Mouse (Mus musculus) forebrain, embryonic 15.5 days (tissue): ENCODE results near the gene Tjp3. TPM values are rescaled to one million over a fixed set of nuclear protein-coding genes. Genes with fewer than 3 reads are reported as not detected.

Experiments
- ATAC-seq: fragments of 200-750 bp; cut with Nextera tagmentation; replicated peaks from 2 replicates; pipeline ENCODE4 v1.8.0; 2017; ENCODE audit warnings: mild to moderate bottlenecking, moderate TSS enrichment, moderate library complexity
- H3K27ac ChIP-seq: fragments of 300-500 bp; sonication (generic); replicated peaks from 2 replicates; pipeline ENCODE4 v1.5.1; 2015; ENCODE audit warnings: mild to moderate bottlenecking, inconsistent platforms
- H3K27me3 ChIP-seq: fragments of 300-500 bp; sonication (generic); 2 replicates; pipeline ENCODE4 v1.6.1; 2015; ENCODE audit warnings: inconsistent platforms
- H3K36me3 ChIP-seq: fragments of 300-500 bp; sonication (generic); 2 replicates; pipeline ENCODE4 v1.6.1; 2015; ENCODE audit warnings: mild to moderate bottlenecking, inconsistent platforms
- H3K4me1 ChIP-seq: fragments of 300-500 bp; sonication (generic); 2 replicates; pipeline ENCODE4 v1.6.1; 2015; ENCODE audit warnings: inconsistent platforms
- H3K4me2 ChIP-seq: fragments of 300-500 bp; sonication (generic); replicated peaks from 2 replicates; pipeline ENCODE4 v1.6.1; 2015; ENCODE audit warnings: mild to moderate bottlenecking, inconsistent platforms
- H3K4me3 ChIP-seq: fragments of 300-500 bp; sonication (generic); 2 replicates; pipeline ENCODE4 v1.5.1; 2015; ENCODE audit warnings: mild to moderate bottlenecking, inconsistent platforms
- H3K9ac ChIP-seq: fragments of 300-500 bp; sonication (generic); replicated peaks from 2 replicates; pipeline ENCODE4 v1.6.1; 2015; ENCODE audit warnings: mild to moderate bottlenecking, inconsistent platforms
- H3K9me3 ChIP-seq: fragments of 300-500 bp; sonication (generic); 2 replicates; pipeline ENCODE4 v1.6.1; 2016; ENCODE audit warnings: inconsistent platforms
- WGBS: fragments of 180-500 bp; shearing (Covaris S2); methylation state at CpG from one replicate; pipeline ENCODE4 v1.1.7; 2015; ENCODE audit warnings: mixed read lengths; 5-methylcytosine and 5-hydroxymethylcytosine counted together
- polyA plus RNA-seq: library from polyadenylated mRNA; unstranded; fragments of >200 nt; fragmentation: Nextera tagmentation; extraction: Ambion mirVana; gene quantifications from 2 replicates; pipeline ENCODE4 v1.2.1, GENCODE M21; 2015

Tjp3 gene
- polyA plus RNA-seq, 1 experiment from 2014 or later: 8.5 TPM

DNA sequence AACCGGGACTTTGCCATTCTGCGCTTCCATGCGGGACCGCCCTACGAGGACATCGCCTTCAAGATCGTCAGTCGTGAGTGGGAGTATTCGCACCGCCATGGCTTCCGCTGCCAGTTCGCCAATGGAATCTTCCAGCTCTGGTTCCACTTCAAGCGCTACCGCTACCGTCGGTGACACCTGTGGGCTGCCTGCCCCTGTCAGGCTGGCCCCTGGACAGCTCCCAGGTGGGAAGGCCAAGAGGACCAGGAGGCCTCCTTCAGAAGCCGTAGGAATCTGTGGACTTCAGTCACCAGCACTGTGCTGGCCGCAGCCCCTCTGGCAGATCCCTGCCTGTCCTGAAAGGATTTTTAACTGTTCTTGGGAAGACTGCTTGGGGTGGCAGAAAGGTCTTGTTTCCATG, 34.4 kb upstream of the Tjp3 start:
- peaks cover 50% of the 10 kb centered on the region for H3K36me3 ChIP-seq
- peaks cover 13% of the 10 kb centered on the region for H3K4me1 ChIP-seq
- 93% methylated on average over 18 of the region's 18 CpGs for WGBS
- H3K27ac ChIP-seq: no peak overlapping the region
- no peak for ATAC-seq
- H3K27me3 ChIP-seq: no peaks in the 10 kb centered on the region; the same call in 1 of the 2 replicates
- no peak overlapping the region for H3K9ac ChIP-seq
- H3K4me3 ChIP-seq: no peak overlapping the region
- H3K4me2 ChIP-seq: no peak overlapping the region
- no peaks in the 10 kb centered on the region for H3K9me3 ChIP-seq

DNA sequence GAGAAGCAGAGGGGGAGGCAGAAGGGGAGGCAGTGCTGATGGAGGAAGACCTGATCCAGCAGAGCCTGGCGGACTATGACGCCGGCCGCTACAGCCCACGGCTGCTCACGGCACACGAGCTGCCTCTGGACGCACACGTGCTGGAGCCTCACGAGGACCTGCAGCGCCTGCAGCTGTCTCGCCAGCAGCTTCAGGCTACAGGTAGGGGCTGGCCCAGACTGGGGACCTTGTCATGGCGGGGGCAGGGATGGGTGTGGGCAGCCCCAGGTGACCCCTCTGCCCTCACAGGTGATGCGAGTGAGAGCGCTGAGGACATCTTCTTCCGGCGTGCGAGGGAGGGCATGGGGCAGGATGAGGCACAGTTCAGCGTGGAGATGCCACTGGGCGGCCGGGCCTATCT, 33.8 kb upstream of the Tjp3 start:
- H3K9ac ChIP-seq: no peak overlapping the region
- peaks cover 50% of the 10 kb centered on the region for H3K36me3 ChIP-seq
- ATAC-seq: no peak
- no peaks in the 10 kb centered on the region for H3K27me3 ChIP-seq
- 94% methylated on average over 21 of the region's 21 CpGs for WGBS
- H3K4me1 ChIP-seq: peaks cover 13% of the 10 kb centered on the region
- no peak overlapping the region for H3K4me3 ChIP-seq
- no peak overlapping the region for H3K4me2 ChIP-seq
- H3K9me3 ChIP-seq: no peaks in the 10 kb centered on the region
- H3K27ac ChIP-seq: no peak overlapping the region

DNA sequence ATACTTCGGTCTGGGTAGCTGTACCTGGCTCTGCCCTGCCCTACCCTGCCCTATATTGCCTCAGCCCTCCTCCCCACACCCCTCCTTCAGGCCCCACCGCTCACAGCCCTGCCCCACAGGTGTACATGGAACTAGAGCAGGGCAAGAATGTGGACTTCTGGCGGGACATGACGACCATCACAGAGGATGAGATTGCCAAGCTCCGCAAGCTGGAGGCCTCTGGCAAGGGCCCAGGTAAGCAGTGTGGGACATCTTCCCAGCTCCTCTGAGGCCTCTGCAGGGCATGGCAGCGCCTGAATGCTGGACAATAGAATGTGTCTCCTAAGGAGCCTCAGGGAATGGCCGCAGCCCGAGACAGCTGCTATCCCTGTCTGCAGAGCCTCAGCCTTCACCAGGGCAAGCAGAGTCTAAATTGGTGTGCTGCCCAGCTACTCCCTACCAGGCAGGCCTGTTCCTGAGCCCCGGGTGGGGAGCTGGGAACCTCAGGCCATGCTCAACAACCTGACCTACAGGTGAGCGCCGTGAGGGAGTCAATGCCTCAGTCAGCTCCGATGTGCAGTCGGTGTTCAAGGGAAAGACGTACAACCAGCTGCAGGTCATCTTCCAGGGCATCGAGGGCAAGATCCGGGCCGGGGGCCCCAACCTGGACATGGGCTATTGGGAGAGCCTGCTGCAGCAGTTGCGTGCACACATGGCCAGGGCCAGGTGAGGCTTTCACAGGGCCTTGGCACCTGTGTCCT, 32.6 kb upstream of the Tjp3 start:
- WGBS: 95% methylated on average over 18 of the region's 18 CpGs
- Histone ChIP-seq H3K27ac (no peak overlapping the region), H3K4me1 (peaks cover 23% of the 10 kb centered on the region), H3K4me3 (no peak overlapping the region), H3K27me3 (no peaks in the 10 kb centered on the region), H3K9ac (no peak overlapping the region), H3K4me2 (no peak overlapping the region), H3K36me3 (peaks cover 50% of the 10 kb centered on the region), H3K9me3 (no peaks in the 10 kb centered on the region)
- ATAC-seq: no peak

DNA sequence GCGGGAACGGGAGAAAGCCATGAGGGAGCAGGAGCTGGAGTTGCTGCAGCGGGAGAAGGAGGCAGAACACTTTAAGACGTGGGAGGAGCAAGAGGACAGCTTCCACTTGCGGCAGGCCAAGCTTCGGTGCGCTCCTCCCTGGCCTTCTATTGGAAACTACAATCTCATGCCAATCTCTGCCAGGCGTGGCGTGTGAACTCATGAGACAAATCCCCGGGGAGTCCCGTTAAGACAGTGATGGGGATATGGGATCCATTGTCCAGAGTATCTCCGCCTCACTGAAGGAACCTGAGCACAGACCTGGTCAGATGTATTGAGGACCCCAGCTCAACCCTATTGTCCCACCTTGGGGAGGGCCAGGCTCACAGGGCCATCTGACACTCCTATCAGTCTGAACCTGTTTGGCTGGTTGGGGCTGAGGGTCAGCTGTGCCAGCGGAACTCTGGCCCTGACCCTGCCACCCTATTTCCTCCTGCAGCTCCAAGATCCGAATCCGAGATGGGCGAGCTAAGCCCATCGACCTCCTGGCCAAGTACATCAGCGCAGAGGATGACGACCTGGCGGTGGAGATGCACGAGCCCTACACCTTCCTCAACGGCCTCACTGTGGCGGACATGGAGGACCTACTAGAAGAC, 31.9 kb upstream of the Tjp3 start:
- no peak overlapping the region for H3K4me2 ChIP-seq
- no peak overlapping the region for H3K4me3 ChIP-seq
- H3K27me3 ChIP-seq: no peaks in the 10 kb centered on the region
- H3K27ac ChIP-seq: no peak overlapping the region
- no peak overlapping the region for H3K9ac ChIP-seq
- H3K36me3 ChIP-seq: peaks cover 54% of the 10 kb centered on the region
- WGBS: 91% methylated on average over 23 of the region's 23 CpGs
- no peaks in the 10 kb centered on the region for H3K9me3 ChIP-seq
- H3K4me1 ChIP-seq: peaks cover 23% of the 10 kb centered on the region
- ATAC-seq: no peak

DNA sequence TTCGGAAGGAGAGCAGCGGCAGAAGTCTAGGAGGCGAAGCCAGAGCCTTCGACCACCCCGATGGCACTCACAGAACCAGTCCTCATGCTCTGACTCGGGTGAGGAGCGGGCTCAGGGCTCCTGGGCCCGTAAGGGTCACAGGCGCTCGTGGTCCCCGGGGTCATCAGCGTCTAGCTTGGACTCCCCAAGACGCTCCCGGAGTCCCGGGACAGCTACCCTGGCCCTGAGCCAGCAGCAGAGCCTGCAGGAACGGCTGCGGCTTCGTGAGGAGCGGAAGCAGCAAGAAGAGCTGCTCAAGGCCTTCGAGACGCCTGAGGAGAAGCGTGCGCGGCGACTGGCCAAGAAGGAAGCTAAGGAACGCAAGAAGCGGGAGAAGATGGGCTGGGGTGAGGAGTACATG, 31.1 kb upstream of the Tjp3 start:
- Histone ChIP-seq H3K4me1 (peaks cover 23% of the 10 kb centered on the region), H3K36me3 (peaks cover 60% of the 10 kb centered on the region), H3K27ac (no peak overlapping the region), H3K4me3 (peak overlapping the region; percentile 72; the same call in 1 of the 2 replicates), H3K4me2 (no peak overlapping the region), H3K9me3 (no peaks in the 10 kb centered on the region), H3K9ac (no peak overlapping the region), H3K27me3 (no peaks in the 10 kb centered on the region)
- 91% methylated on average over 27 of the region's 27 CpGs for WGBS
- ATAC-seq: no peak

DNA sequence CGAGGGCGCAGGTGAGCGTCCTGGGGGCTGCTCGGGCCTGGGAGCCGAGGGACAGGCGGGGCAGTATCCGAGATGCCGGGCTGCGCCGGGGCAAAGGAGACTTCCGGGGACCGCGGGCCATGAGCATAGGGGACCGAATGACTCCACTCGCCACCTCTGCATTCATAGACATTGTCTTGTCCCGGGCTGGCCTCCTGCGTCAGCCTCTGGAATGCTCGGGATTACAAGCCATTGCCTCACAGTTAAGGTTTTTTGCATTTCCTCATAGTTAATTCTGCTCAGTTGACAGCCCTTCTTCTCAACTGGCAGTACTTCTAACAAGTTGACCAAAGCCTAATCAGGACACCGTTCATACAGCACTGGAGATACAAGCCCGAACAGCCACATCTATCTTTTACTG, 30.1 kb upstream of the Tjp3 start:
- Histone ChIP-seq H3K9ac (peak overlapping the region; percentile 74), H3K4me3 (peak overlapping the region; percentile 72), H3K27ac (peak overlapping the region; percentile 94), H3K4me1 (peaks cover 28% of the 10 kb centered on the region), H3K27me3 (no peaks in the 10 kb centered on the region), H3K9me3 (no peaks in the 10 kb centered on the region), H3K4me2 (peak overlapping the region; percentile 80), H3K36me3 (peaks cover 51% of the 10 kb centered on the region)
- 0 out of 2 replicates have a peak, but pooled peaks have one; percentile 1 for ATAC-seq
- WGBS: 4% methylated on average over 20 of the region's 20 CpGs

DNA sequence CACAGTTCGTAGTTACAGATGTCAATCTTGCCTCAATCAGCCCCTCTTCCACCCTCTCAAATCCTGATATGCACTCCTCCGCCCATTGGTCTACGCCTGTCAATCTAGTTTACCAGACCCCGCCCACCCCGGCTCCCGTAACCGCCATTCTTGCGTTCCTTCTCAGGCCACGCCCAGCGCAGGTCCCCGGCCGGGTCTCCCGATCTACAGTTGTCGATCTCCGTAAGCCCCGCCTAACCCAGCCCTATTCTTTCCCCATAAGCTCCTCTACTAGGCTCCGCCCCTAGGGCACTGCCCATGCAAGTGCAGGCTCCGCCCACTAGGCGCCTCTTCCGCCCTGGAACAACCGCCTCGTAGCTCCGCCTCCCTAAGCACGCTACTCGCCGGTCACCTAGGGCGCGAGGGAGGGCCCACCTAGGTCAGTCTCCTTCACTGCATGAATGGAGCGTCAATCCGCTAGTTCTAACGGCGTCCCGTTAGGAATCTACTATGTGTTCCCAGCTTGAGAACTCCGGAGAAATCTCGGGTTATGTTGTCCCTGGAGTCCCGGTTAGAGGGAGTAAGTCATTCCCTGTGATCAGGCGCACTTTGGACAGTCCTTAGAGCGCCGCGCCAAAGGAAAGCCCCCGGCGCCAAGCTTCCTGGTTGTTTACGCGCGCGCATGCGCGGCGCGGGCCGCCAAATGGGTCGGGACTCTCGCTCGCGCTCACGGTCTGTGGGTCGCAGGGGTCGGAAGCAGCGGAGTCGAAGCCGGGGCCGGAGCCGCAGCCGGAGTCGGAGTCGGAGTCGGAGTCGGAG, 29.4 kb upstream of the Tjp3 start, which contains the start of gene Cactin:
Gene Cactin (plus strand): TSS at position 554 of the 798 bp plus-strand sequence.
- peak; percentile 93 for ATAC-seq

DNA sequence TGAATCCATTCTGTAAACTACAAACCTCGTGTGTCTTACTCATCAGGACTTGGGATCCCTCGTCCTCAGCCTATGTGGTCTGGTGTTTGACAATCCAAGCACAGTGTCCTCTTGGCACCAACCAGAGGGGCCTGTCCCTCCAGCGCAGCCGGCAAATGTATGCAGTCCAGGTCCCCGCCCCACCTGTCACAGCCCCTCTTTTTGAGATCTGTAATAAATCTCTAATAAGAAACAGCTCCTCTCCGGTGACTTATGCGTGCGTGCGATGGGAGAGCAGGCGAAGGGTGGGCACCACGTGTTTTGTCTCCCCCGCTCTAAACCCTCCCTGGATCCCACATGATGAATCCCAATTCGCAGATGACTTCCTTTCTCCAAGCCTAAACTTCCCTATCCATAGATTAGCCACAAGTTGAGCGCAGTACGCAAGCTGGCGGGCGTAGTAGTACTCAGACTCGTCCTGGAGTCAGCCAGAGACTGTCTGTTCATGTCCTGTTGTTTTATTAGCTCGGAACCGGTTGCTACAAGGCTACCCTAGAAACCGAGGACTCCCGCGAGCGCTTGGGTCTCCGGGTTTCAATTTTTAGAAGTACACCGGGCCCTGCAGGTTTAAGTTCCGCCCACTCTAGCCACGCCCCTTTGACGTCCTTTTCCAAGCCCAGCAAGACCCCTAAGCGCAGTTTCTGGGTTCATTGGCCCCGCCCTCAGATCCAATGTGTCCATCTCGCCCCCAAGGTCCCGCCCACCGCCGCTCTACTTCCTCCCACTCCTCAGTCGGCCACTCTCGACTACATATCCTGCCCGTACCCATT, 28.6 kb upstream of the Tjp3 start:
- peak; percentile 60 for ATAC-seq
- Histone ChIP-seq H3K4me3 (peak overlapping the region; percentile 72), H3K9ac (peak overlapping the region; percentile 39), H3K4me2 (peak overlapping the region; percentile 80), H3K9me3 (no peaks in the 10 kb centered on the region), H3K36me3 (peaks cover 50% of the 10 kb centered on the region), H3K4me1 (peaks cover 28% of the 10 kb centered on the region), H3K27me3 (no peaks in the 10 kb centered on the region), H3K27ac (peak overlapping the region; percentile 94)
- WGBS: 1% methylated on average over 38 of the region's 38 CpGs

More for the DNA sequence above, 29.4 kb upstream of the Tjp3 start, which contains the start of gene Cactin:
- no peaks in the 10 kb centered on the region for H3K9me3 ChIP-seq
- H3K4me2 ChIP-seq: peak within 1 kb of the TSS; percentile 80
- peaks cover 28% of the 10 kb centered on the region for H3K4me1 ChIP-seq
- H3K27me3 ChIP-seq: no peaks in the 10 kb centered on the region
- WGBS: under 1% methylated on average over 68 of the region's 68 CpGs
- H3K4me3 ChIP-seq: peak within 1 kb of the TSS; percentile 72
- peak within 1 kb of the TSS; percentile 94 for H3K27ac ChIP-seq
- peak within 1 kb of the TSS; percentile 74 for H3K9ac ChIP-seq
- peaks cover 50% of the 10 kb centered on the region for H3K36me3 ChIP-seq

DNA sequence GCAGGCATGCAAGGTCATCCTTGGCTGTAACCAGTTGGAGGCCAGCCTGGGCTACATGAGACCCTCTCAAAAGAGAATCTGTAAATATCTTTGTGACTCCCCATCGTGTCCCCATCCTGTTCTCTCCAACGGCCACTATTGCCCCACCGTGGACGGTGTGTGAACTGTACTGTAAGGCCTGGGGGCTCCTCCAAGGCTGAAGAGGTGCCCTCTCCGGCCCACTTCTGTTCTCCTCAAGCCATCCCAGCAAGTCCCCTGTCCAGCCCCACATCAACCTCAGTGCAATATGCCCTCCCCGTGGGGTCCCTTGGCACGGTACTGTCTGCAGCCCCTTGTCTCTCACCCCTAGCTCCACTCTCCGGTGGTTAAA, 27.9 kb upstream of the Tjp3 start:
- Histone ChIP-seq H3K9me3 (no peaks in the 10 kb centered on the region), H3K4me3 (peak overlapping the region; percentile 72; the same call in 1 of the 2 replicates), H3K27ac (peak overlapping the region; percentile 94), H3K9ac (peak overlapping the region; percentile 39), H3K27me3 (no peaks in the 10 kb centered on the region), H3K4me1 (peaks cover 28% of the 10 kb centered on the region), H3K4me2 (peak overlapping the region; percentile 80), H3K36me3 (peaks cover 50% of the 10 kb centered on the region)
- WGBS: 39% methylated on average over 8 of the region's 8 CpGs
- no peak for ATAC-seq

DNA sequence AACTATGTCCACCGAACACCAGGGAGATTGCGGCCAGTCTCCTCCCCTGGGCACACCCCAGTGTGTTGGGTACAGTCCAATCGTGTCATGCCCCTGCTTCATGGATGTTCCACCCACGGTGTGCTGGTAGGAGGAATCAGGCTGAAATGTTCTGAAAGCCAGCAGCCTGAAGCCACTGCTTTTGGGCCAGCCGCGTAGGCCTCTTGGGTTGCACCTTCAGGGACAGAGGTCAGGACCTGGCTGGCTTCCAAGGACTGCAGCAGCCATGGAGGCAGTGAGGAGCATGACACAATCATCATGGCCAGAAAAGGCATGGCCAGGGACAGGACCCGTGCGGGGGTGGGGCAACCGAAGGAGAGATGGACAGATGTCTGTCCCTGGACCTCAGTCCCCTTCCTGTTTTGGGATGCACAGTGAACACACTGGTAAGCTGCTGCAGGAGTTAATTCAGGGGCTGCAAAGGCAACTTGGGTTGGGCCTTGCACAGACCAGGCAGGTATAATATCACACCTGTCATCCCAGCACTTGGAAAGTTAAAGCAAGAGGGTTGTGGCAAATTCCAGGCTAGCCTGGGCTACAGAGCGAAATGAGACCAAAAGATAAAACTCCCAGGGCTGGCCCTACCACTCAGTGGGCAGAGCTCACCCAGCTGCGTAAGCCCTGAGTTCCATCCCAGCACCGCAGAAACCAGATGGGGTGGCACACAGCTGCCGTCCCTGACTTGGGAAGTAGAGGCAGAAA, 27.4 kb upstream of the Tjp3 start:
- H3K9me3 ChIP-seq: no peaks in the 10 kb centered on the region
- H3K27ac ChIP-seq: no peak overlapping the region
- peak overlapping the region; percentile 39; the same call in 1 of the 2 replicates for H3K9ac ChIP-seq
- no peak for ATAC-seq
- no peak overlapping the region for H3K4me3 ChIP-seq
- no peak overlapping the region for H3K4me2 ChIP-seq
- H3K27me3 ChIP-seq: no peaks in the 10 kb centered on the region
- peaks cover 50% of the 10 kb centered on the region for H3K36me3 ChIP-seq
- H3K4me1 ChIP-seq: peaks cover 28% of the 10 kb centered on the region
- WGBS: 91% methylated on average over 13 of the region's 13 CpGs

DNA sequence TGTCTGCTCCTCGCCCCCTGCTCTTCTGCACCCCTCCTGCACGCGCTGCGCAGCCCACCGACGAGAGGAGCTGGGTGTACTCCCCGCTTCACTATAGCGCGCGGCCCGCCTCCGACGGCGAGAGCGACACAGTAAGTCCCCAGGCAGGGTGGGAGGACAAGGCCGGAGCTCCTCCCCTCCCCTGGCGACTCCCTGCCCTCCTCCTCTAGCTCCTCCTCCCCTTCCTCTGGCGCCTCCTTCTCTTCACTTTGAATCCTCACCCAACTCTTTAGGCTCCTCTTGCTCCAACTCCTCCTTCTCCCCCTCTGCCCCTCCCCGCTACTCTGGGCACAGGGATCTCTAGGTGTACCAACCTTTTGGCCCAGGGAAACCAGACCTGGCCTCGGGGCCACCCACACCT, 25.9 kb upstream of the Tjp3 start:
- Histone ChIP-seq H3K9ac (no peak overlapping the region), H3K36me3 (peaks cover 50% of the 10 kb centered on the region)

More for the DNA sequence above, 25.9 kb upstream of the Tjp3 start:
- no peak overlapping the region for H3K4me2 ChIP-seq
- H3K27me3 ChIP-seq: no peaks in the 10 kb centered on the region
- H3K9me3 ChIP-seq: no peaks in the 10 kb centered on the region
- no peak overlapping the region for H3K4me3 ChIP-seq
- no peak for ATAC-seq
- WGBS: 10% methylated on average over 19 of the region's 20 CpGs
- peaks cover 25% of the 10 kb centered on the region for H3K4me1 ChIP-seq
- H3K27ac ChIP-seq: no peak overlapping the region
